Mouse (Mus musculus) heart, embryonic 16.5 days (tissue): ENCODE measurements around the gene Sirt2. TPM values are rescaled to one million over a fixed set of nuclear protein-coding genes. Genes with fewer than 3 reads are reported as not detected.

Source experiments
- ATAC-seq: fragments of 200-750 bp; cut with Nextera tagmentation; replicated peaks from 2 replicates; pipeline ENCODE4 v1.8.0; 2017; ENCODE audit warnings: moderate number of reproducible peaks; ENCODE audit not compliant: insufficient read depth, low FRiP score; ENCODE audit errors: extremely low read depth
- H3K27ac ChIP-seq: fragments of 300-500 bp; sonication (generic); 2 replicates; pipeline ENCODE4 v1.5.1; 2014; ENCODE audit warnings: mild to moderate bottlenecking, low read length, control low read depth, moderate library complexity
- H3K27me3 ChIP-seq: fragments of 300-500 bp; sonication (generic); 2 replicates; pipeline ENCODE4 v1.6.1; 2014; ENCODE audit warnings: low read length, mixed read lengths; ENCODE audit not compliant: control insufficient read depth, insufficient read depth
- H3K36me3 ChIP-seq: fragments of 300-500 bp; sonication (generic); 2 replicates; pipeline ENCODE4 v1.6.1; 2014; ENCODE audit not compliant: control insufficient read depth, insufficient read depth
- H3K4me1 ChIP-seq: fragments of 300-500 bp; sonication (generic); 2 replicates; pipeline ENCODE4 v1.6.1; 2014; ENCODE audit warnings: low read length, mixed read lengths; ENCODE audit not compliant: control insufficient read depth, insufficient read depth
- H3K4me2 ChIP-seq: fragments of 300-500 bp; sonication (generic); 2 replicates; pipeline ENCODE4 v1.6.1; 2014; ENCODE audit warnings: low read depth, mild to moderate bottlenecking, control low read depth, low read length
- H3K4me3 ChIP-seq: fragments of 300-500 bp; sonication (generic); 2 replicates; pipeline ENCODE4 v1.5.1; 2014; ENCODE audit warnings: mild to moderate bottlenecking, control low read depth, low read length
- H3K9ac ChIP-seq: fragments of 300-500 bp; sonication (generic); 2 replicates; pipeline ENCODE4 v1.6.1; 2014; ENCODE audit warnings: low read length, control low read depth
- H3K9me3 ChIP-seq: fragments of 300-500 bp; sonication (generic); replicated peaks from 2 replicates; pipeline ENCODE4 v1.6.1; 2016; ENCODE audit warnings: low read length; ENCODE audit not compliant: control insufficient read depth
- WGBS: fragments of 180-500 bp; shearing (Covaris S2); extraction: QIAGEN DNeasy Blood & Tissue Kit; methylation state at CpG from one replicate; pipeline ENCODE4 v1.1.7; 2014; 5-methylcytosine and 5-hydroxymethylcytosine counted together
- polyA plus RNA-seq: library from polyadenylated mRNA; unstranded; fragments of >200 nt; fragmentation: Nextera tagmentation; extraction: Ambion mirVana; gene quantifications from 2 replicates; pipeline ENCODE4 v1.2.1, GENCODE M21; 2015

The Sirt2 gene
- polyA plus RNA-seq, 1 experiment from 2014 or later: 60.4 TPM

DNA sequence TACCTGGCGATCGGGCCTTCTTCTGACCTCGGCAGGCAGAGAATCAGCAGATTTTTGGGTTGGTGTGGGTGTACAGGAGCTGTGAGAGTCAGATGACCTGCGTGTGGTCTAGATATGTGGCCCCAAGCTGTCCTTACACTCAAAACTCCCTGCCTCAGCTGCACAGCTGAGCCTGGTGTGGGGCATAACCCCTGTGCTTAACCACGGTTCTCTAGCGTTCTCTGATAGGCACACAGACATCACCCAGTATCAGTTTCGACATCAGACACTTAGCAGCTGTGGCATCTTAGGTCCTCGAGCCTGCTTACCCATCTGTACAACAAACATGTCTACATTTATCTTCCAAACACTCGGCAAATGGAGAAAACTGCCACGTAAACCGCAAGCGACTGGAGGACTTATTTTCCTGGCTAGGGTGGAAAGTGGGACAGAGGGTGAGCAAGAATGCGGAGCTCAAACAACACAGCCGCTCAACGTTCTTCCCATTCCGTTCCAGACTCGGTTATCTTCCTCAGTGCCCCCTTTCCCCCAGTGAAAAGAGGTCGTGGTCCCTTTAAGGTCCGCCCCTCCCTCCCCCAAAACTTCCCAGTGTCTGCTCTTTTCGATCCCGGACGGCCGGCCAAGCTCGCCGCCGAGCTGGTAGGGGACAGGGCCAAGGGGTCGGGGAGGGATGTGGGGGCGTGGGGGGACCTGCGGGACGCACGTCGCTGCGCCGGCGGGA is 41.8 kb downstream of the Sirt2 start, which contains the start of gene Hnrnpl:
Hnrnpl (plus strand) TSS at position 321 of the 721 bp plus-strand sequence.
- Histone ChIP-seq H3K36me3 (peaks cover 8% of the 10 kb centered on the region), H3K4me3 (peak within 1 kb of the TSS; percentile 89), H3K27ac (peak within 1 kb of the TSS; percentile 100), H3K4me2 (peak within 1 kb of the TSS; percentile 98), H3K9ac (peak within 1 kb of the TSS; percentile 98), H3K4me1 (peaks cover 36% of the 10 kb centered on the region), H3K27me3 (no peaks in the 10 kb centered on the region), H3K9me3 (no peaks in the 10 kb centered on the region)
- ATAC-seq: peak; percentile 19
- 2% methylated on average over 35 of the region's 35 CpGs for WGBS

DNA sequence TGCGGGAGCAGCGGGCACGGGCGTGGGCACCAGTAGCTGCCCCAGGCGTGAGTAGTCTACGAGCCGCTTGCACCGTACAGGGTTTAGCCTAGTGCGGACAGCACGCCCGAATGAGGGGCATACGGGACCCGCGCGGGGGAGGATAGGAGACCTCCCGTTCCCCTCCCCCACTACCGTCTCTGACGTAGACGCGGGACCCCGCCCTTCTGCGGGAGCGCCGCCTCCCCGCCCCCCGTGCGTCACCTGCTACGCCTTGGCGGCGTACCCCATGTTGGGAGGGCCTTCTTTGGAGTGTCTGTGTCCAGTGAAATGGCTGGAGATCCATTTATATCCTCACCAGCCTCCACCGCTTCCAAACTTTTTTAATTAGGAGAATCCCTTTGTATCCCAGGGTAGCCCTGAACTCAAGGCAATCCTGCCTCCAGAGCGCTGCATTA is 42.4 kb downstream of the Sirt2 start:
- H3K4me1 ChIP-seq: peaks cover 32% of the 10 kb centered on the region
- peak overlapping the region; percentile 100 for H3K27ac ChIP-seq
- WGBS: under 1% methylated on average over 32 of the region's 32 CpGs
- no peaks in the 10 kb centered on the region for H3K9me3 ChIP-seq
- no peaks in the 10 kb centered on the region for H3K27me3 ChIP-seq
- peak overlapping the region; percentile 98 for H3K9ac ChIP-seq
- peak overlapping the region; percentile 98 for H3K4me2 ChIP-seq
- peaks cover 14% of the 10 kb centered on the region for H3K36me3 ChIP-seq
- peak overlapping the region; percentile 89 for H3K4me3 ChIP-seq
- ATAC-seq: peak; percentile 71

GRCm38 (mm10) chr7:28809401-28810089 is 43.0 kb downstream of the Sirt2 start:
- peak overlapping the region; percentile 100 for H3K27ac ChIP-seq
- H3K9ac ChIP-seq: peak overlapping the region; percentile 98
- peaks cover 28% of the 10 kb centered on the region for H3K4me1 ChIP-seq
- H3K9me3 ChIP-seq: no peaks in the 10 kb centered on the region
- under 1% methylated on average over 35 of the region's 35 CpGs for WGBS
- peak overlapping the region; percentile 89 for H3K4me3 ChIP-seq
- no peaks in the 10 kb centered on the region for H3K27me3 ChIP-seq
- peak overlapping the region; percentile 98 for H3K4me2 ChIP-seq
- no peak; the same call in 1 of the 2 replicates for ATAC-seq
- peaks cover 20% of the 10 kb centered on the region for H3K36me3 ChIP-seq

- H3K27me3 ChIP-seq: no peaks in the 10 kb centered on the region
- H3K9ac ChIP-seq: peak overlapping the region; percentile 98
- peaks cover 31% of the 10 kb centered on the region for H3K4me1 ChIP-seq
- peak overlapping the region; percentile 98 for H3K4me2 ChIP-seq
- H3K4me3 ChIP-seq: peak overlapping the region; percentile 89
- peak; percentile 85 for ATAC-seq
- under 1% methylated on average over 70 of the region's 70 CpGs for WGBS
- no peaks in the 10 kb centered on the region for H3K9me3 ChIP-seq
- peak overlapping the region; percentile 100 for H3K27ac ChIP-seq
- peaks cover 28% of the 10 kb centered on the region for H3K36me3 ChIP-seq
Observed at GRCm38 (mm10) chr7:28810107-28811066, 43.9 kb downstream of the Sirt2 start.

DNA sequence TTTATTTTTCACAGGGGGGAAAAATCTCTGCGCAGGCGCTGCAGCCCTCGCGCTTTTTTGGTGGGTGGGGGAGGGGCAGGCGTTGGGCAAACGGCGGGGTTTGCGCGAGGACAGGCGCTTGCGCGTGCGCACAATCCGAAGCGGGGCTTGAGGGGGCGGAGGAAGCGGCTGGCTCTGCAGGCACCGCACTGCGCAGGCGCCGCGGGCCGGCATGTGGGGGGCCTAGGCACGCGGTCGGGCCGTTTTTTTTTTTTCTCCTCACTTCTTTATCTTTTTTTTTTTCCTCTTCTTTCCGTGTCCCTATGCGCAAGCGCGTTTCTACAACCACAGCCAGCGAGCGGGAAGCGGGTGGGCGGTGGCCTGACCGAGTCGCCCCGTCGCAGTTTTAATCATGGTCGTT is 44.7 kb downstream of the Sirt2 start:
- WGBS: under 1% methylated on average over 40 of the region's 40 CpGs
- Histone ChIP-seq H3K4me2 (peak overlapping the region; percentile 81), H3K36me3 (peaks cover 36% of the 10 kb centered on the region), H3K27ac (peak overlapping the region; percentile 99), H3K4me1 (peaks cover 39% of the 10 kb centered on the region), H3K9ac (peak overlapping the region; percentile 95), H3K27me3 (no peaks in the 10 kb centered on the region), H3K9me3 (no peaks in the 10 kb centered on the region), H3K4me3 (peak overlapping the region; percentile 84)
- ATAC-seq: peak; percentile 46

DNA sequence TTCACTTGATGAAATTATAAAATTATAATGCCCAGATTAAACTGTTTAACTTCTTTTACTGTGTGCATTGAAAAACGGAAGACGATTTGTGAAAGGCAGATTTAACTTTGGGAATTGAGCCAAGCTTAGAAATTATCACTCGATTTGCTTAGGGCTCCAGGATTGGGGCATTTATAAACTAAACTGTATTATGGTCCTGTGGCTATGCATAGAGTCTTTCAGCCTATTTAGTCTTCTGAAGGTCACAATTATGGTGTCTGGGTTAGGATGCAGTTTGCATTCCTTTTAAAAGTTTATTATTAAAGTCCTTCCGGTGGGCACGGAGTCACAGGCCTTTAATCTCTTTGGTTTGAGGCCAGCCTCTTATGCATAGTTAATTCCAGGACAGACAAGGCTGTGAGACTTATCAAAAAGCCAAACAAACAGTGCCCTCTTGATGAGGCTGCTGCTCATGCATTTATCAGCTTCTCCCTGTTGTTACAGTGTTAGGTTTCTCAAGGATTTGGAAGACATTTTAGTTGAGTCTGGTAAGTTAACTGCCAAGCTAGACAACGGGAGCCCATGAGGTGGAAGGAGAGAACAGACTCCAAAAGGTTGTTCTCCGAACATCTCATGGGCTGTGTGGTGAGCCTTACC is 45.2 kb downstream of the Sirt2 start:
- ATAC-seq: no peak
- H3K27me3 ChIP-seq: no peaks in the 10 kb centered on the region
- peaks cover 42% of the 10 kb centered on the region for H3K36me3 ChIP-seq
- H3K27ac ChIP-seq: peak overlapping the region; percentile 99
- peak overlapping the region; percentile 95 for H3K9ac ChIP-seq
- peak overlapping the region; percentile 84 for H3K4me3 ChIP-seq
- peak overlapping the region; percentile 81 for H3K4me2 ChIP-seq
- peaks cover 40% of the 10 kb centered on the region for H3K4me1 ChIP-seq
- 2% methylated on average over 7 of the region's 7 CpGs for WGBS
- no peaks in the 10 kb centered on the region for H3K9me3 ChIP-seq

DNA sequence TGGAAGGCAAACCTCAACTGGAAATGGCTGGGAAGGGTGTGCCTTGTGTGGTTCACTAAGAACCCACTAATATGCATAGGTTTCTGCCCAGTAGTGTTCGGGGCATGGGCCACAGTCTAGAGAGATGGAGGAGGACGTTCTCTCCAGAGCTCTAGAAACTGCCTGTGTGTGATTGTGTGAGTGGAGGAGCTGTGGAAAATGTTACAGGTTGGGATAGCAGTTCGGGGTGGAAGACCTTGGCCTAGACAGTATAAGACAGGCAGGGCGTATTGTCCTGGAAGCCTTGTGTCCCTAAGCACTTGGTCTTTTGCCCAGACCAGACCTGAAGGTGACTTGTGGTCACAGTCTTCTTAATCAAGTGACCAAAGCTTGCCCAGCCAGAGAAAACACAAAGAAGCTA is 45.9 kb downstream of the Sirt2 start:
- Histone ChIP-seq H3K4me2 (peak overlapping the region; percentile 81), H3K9me3 (no peaks in the 10 kb centered on the region), H3K9ac (peak overlapping the region; percentile 95), H3K4me3 (peak overlapping the region; percentile 84), H3K36me3 (peaks cover 48% of the 10 kb centered on the region), H3K27ac (peak overlapping the region; percentile 64), H3K4me1 (peaks cover 44% of the 10 kb centered on the region), H3K27me3 (no peaks in the 10 kb centered on the region)
- no peak for ATAC-seq
- 35% methylated on average over 4 of the region's 4 CpGs for WGBS

GRCm38 (mm10) chr7:28812949-28813348 is 46.4 kb downstream of the Sirt2 start:
- peak overlapping the region; percentile 84 for H3K4me3 ChIP-seq
- no peak for ATAC-seq
- peaks cover 40% of the 10 kb centered on the region for H3K4me1 ChIP-seq
- no peaks in the 10 kb centered on the region for H3K9me3 ChIP-seq
- no peaks in the 10 kb centered on the region for H3K27me3 ChIP-seq
- 56% methylated on average over 5 of the region's 5 CpGs for WGBS
- H3K27ac ChIP-seq: peak overlapping the region; percentile 64
- H3K9ac ChIP-seq: peak overlapping the region; percentile 95
- peaks cover 53% of the 10 kb centered on the region for H3K36me3 ChIP-seq
- H3K4me2 ChIP-seq: peak overlapping the region; percentile 81
